Mouse (Mus musculus) naive thymus-derived CD4-positive, alpha-beta T cell, adult 2 months (primary cell): ENCODE data around the gene Crtc1.

Source experiments
- DNase-seq: peaks from one replicate; pipeline ENCODE4 v3.0.0-alpha.2; 2011; ENCODE audit warnings: low read depth

The Crtc1 gene

DNA sequence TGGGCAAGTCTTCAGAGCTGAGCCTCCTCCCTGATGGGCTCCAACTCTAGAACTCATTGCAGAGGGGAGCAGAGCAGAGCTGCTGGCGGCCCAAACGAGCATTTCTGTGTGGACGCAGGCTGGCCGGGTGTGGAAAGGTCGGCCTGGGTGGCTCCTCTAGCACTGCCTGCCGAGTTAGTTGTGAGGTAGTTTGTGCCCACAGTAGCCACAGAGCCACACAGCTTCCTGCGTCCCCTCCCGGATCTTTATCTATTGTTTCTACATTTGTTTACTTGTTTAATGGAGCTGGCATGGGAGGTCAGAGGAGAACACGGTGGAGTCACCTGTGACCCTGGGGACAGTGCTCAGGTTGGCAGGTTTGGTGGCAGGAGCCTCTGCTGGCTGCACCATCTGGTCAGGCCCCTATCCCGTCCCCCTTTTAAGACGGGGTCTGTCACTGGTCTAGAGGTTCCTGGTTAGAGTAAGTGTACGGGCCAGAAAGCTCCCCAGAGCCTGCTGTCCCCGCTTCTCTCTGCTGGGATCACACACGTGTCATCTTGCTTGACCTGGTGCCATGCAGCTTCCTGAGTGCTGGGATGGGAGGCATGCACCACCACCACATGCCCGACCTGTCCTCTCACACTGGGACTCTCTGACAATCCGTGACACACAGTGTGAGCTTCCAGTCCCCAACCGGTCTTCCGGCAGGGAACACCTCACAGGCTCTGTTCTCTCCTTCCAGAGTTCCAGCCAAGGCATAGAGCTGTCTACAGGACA lies 17.9 kb downstream of the Crtc1 start:
- no peak for DNase-seq

GRCm38 (mm10) chr8:70419879-70420643 lies 19.3 kb downstream of the Crtc1 start:
- no peak for DNase-seq

- no peak for DNase-seq
Measured at GRCm38 (mm10) chr8:70418954-70419353, 20.4 kb downstream of the Crtc1 start.

- no peak for DNase-seq
Measured at GRCm38 (mm10) chr8:70417914-70418313, 21.5 kb downstream of the Crtc1 start.

GRCm38 (mm10) chr8:70416941-70417340 lies 22.4 kb downstream of the Crtc1 start:
- DNase-seq = no peak

- DNase-seq = peak; percentile 48
Measured at GRCm38 (mm10) chr8:70415540-70416451, 23.6 kb downstream of the Crtc1 start.

DNA sequence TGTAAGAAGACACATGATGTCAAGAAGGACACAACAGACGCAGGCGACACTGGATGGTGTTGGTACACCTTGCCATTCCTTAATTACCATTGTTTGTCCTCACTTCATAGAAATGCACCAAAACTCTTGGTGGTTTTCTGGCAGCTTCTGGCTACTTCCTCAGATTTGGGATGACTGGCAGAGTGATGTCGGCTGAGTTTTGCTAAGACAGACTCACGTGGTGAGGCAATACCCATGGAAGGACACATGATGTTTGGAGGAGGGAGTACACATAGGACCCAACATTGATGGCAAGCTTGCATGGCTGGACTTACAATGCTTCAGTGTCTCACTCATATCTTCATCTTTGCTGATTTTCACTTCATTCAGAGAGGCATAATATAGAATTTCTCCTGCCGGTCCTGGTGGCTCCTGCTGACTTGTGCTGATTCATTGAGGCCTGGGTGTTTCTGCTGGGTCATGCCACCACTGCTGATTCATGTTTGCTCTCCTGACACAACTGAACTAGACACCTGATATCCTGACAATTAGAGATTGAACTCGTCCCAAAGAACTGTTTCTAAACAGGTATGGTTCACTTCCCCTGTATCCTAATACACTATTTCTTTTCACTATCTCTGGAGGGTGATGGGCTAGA lies 25.0 kb downstream of the Crtc1 start:
- no peak for DNase-seq

DNA sequence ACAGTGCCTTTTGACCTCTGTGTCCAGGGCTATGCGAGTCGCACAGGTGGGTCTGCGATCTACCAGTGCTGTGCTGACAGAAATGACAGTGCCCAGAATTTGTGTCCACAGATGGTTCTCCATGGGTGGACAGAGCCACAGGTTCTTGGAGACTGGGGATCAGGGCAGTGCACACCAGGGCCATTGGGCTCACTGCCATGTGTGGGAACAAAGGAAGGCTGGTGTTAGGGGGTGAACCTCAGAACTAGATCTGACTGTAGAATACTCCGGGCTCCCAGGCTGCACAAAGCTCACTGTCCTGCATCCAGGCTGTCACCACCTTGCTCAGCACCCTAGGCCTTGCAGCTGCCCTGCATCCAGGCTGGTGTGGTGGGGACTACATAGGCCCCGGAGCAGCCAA lies 29.1 kb downstream of the Crtc1 start:
- no peak for DNase-seq

- no peak for DNase-seq
Measured at GRCm38 (mm10) chr8:70409455-70409871, 29.9 kb downstream of the Crtc1 start.

DNA sequence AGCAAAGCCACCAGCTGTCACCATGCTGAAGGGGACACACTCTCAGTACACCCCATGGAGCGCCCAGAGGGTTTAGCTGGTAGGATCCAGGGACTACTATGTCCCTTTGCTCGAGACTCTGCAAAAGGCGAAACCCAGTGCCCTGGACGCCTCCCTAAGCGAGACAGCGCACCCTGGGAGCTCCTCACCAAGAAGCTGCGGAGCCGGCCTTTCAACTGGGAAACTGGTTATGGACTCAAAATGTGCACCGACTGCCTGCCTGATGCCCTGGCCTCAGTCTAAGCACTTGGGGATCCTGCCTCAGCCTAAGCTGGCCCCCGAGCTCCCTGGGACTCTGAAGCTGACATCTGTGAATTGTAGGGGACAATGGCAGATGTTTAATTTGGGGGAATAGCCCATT lies 30.4 kb downstream of the Crtc1 start:
- no peak for DNase-seq

- DNase-seq = no peak
Measured at GRCm38 (mm10) chr8:70408301-70408700, 31.1 kb downstream of the Crtc1 start.

GRCm38 (mm10) chr8:70406427-70407069 lies 32.8 kb downstream of the Crtc1 start:
- DNase-seq = no peak

GRCm38 (mm10) chr8:70405189-70405588 lies 34.2 kb downstream of the Crtc1 start:
- DNase-seq = no peak

GRCm38 (mm10) chr8:70404212-70404611 lies 35.2 kb downstream of the Crtc1 start:
- DNase-seq = no peak

GRCm38 (mm10) chr8:70397611-70398563 lies 41.5 kb downstream of the Crtc1 start:
- no peak for DNase-seq

- DNase-seq = no peak
Measured at GRCm38 (mm10) chr8:70396184-70396583, 43.2 kb downstream of the Crtc1 start.

- DNase-seq = no peak
Measured at GRCm38 (mm10) chr8:70395649-70396048, 43.7 kb downstream of the Crtc1 start.

GRCm38 (mm10) chr8:70394269-70394998 lies 44.9 kb downstream of the Crtc1 start:
- no peak for DNase-seq

DNA sequence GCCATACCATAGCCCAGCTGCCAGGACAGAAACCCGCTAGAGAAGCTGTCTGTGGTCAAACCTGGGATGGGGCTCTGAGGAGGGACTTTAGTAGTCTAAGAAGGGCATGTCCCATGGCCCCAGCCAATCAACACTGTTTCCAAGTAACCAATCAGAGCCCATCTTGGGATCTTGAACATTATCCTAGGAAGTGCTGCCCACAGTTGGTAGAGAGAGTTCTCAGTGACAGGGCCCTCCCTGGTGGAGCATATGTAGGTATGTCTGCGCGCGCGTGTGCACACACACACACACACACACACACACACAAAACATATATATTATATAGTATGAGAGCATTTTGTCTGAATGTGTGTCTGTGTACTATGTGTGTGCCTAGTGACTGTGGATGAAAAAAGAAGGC lies 46.3 kb downstream of the Crtc1 start:
- DNase-seq = no peak

GRCm38 (mm10) chr8:70389678-70390077 lies 49.7 kb downstream of the Crtc1 start:
- DNase-seq = no peak
